13 mouse cellular contexts compared by ENCODE assay signal in the genomic region with DNA sequence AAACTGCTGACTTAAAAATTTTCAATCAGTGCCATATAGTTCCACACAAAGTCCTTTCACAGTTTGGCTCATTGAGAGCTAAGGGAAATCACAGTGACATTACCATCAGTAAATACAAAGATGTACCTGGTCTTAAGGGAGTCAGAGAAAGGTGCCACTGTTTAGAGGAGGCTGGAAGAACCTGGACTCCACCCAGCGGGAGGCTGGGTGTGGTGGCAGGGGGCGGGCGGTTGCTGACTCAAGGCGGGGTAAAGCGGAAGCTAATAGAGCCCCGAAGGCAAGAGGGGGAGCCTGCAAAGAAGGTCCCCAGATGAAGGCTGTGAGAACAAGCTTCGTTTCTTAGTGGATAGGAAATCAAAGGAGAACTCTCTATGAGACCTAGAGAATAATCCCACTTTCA.
DNase-seq lines count a peak whose midpoint lies in the region; ATAC-seq and TF ChIP-seq lines count a peak whose summit lies in the region.
"Had no signal": no experiment of that assay in that cellular context is flagged by ENCODE, and none has a peak within 500 bp of the region (broad histone marks: within the 10 kb centered on the region; RNA-seq: fewer than 3 reads in every experiment).

No protein-coding gene starts in this region.

- H3K27me3 ChIP-seq in kidney, embryonic 15.5 days = no peaks in the 10 kb centered on the region
- H3K27me3 ChIP-seq in CH12.LX (replicated peaks) = no peaks in the 10 kb centered on the region
- no peaks in the 10 kb centered on the region for H3K27me3 ChIP-seq in embryonic facial prominence, embryonic 12.5 days
- H3K27me3 ChIP-seq in intestine, embryonic 16.5 days (replicated peaks; ENCODE audit: control insufficient read depth, insufficient read depth, low read length) = no peaks in the 10 kb centered on the region
- H3K27me3 ChIP-seq: Patski had no signal

- WGBS in kidney, embryonic 15.5 days = 54% methylated on average over 7 of the region's 7 CpGs
- WGBS in embryonic facial prominence, embryonic 12.5 days = 25% methylated on average over 7 of the region's 7 CpGs
- WGBS in intestine, embryonic 16.5 days = 55% methylated on average over 7 of the region's 7 CpGs

- no peak for TF ChIP-seq RAD21 in CH12.LX (IDR thresholded peaks at IDR 0.05; ENCODE audit: low read depth, low read length)

- H3K4me3 ChIP-seq in kidney, embryonic 15.5 days (replicated peaks) = 0 out of 2 replicates have a peak overlapping the region, but pooled peaks have one; percentile 9
- H3K4me3 ChIP-seq in CH12.LX (replicated peaks in 1 of 3; ENCODE audit: low read depth in 2 of 3, low read length in 2 of 3, poor library complexity in 1 of 3) = peak overlapping the region in 1 of 3 experiments; percentile 17
- H3K4me3 ChIP-seq in embryonic facial prominence, embryonic 12.5 days = no peak overlapping the region
- H3K4me3 ChIP-seq in intestine, embryonic 16.5 days (ENCODE audit: low read length) = 0 out of 2 replicates have a peak overlapping the region, but pooled peaks have one; percentile 15

- dilution Hi-C loops in CH12.LX (cut with MboI; ENCODE audit: extremely low pct_ligation_motif_present, extremely low pct_unique_long_range_greater_than_20kb, low sequenced_read_pairs) = no loop called here

- peaks cover 17% of the 10 kb centered on the region for H3K4me1 ChIP-seq in kidney, embryonic 15.5 days
- H3K4me1 ChIP-seq in CH12.LX (ENCODE audit: control insufficient read depth in 1 of 2, insufficient read depth in 2 of 2) = no peaks in the 10 kb centered on the region
- peaks cover 8% of the 10 kb centered on the region; the same call in 1 of the 2 replicates for H3K4me1 ChIP-seq in embryonic facial prominence, embryonic 12.5 days
- H3K4me1 ChIP-seq in intestine, embryonic 16.5 days (ENCODE audit: control insufficient read depth, insufficient read depth, low read length) = no peaks in the 10 kb centered on the region

- in situ Hi-C loops in CH12.LX (cut with MboI; ENCODE audit: low pct_ligation_motif_present, low pct_unique_long_range_greater_than_20kb, low sequenced_read_pairs) = no loop called here

- ATAC-seq in kidney, embryonic 15.5 days (replicated peaks; ENCODE audit: low FRiP score) = no peak
- no peak for ATAC-seq in embryonic facial prominence, embryonic 12.5 days (ENCODE audit: insufficient number of reproducible peaks, insufficient read depth, low FRiP score, low TSS enrichment)
- ATAC-seq in intestine, embryonic 16.5 days = no peak
- no peak for ATAC-seq in CD4-positive, CD25-positive, alpha-beta regulatory T cell, adult 4 months
- ATAC-seq: inflammation-experienced regulatory T-cells, adult 6 months; Patski had no signal

- no peaks in the 10 kb centered on the region for H3K79me2 ChIP-seq in CH12.LX (replicated peaks; ENCODE audit: control insufficient read depth, extremely low read depth, insufficient read depth, poor library complexity, severe bottlenecking)

- no peak overlapping the region for H3K9ac ChIP-seq in kidney, embryonic 15.5 days
- peak overlapping the region; percentile 53; the same call in 1 of the 2 replicates for H3K9ac ChIP-seq in CH12.LX (ENCODE audit: insufficient read depth, low read depth)
- H3K9ac ChIP-seq in embryonic facial prominence, embryonic 12.5 days = no peak overlapping the region
- no peak overlapping the region for H3K9ac ChIP-seq in intestine, embryonic 16.5 days (ENCODE audit: low read depth, low read length)
- H3K9ac ChIP-seq: liver, embryonic 14.5 days had no signal

- TF ChIP-seq POLR2A in CH12.LX (IDR thresholded peaks at IDR 0.05; ENCODE audit: low read depth, low read length) = peak; percentile 43; the same call in 1 of the 2 replicates

- no peak for TF ChIP-seq CTCF in CH12.LX (conservative IDR thresholded peaks at IDR 0.05 in 1 of 2, IDR thresholded peaks at IDR 0.05 in 1 of 2; ENCODE audit: low read depth in 2 of 2, low read length in 2 of 2)

- DNase-seq in kidney, postnatal 36 days = no peak
- DNase-seq in CH12.LX (ENCODE audit: extremely low read depth) = no peak
- DNase-seq in ovary, postnatal 14 days (ENCODE audit: low spot score) = no peak
- no peak for DNase-seq in spleen, postnatal 14 days (ENCODE audit: low spot score in 2 of 2)
- DNase-seq: cerebellum, adult 9-10 months; right cerebral cortex, postnatal 4 days had no signal

- TF ChIP-seq EP300 in CH12.LX (IDR thresholded peaks at IDR 0.05; ENCODE audit: low read length) = no peak

- no peaks in the 10 kb centered on the region for H3K9me3 ChIP-seq in kidney, embryonic 15.5 days (replicated peaks)
- no peaks in the 10 kb centered on the region for H3K9me3 ChIP-seq in CH12.LX (replicated peaks; ENCODE audit: low read length)
- H3K9me3 ChIP-seq in embryonic facial prominence, embryonic 12.5 days = no peaks in the 10 kb centered on the region
- no peaks in the 10 kb centered on the region for H3K9me3 ChIP-seq in intestine, embryonic 16.5 days (ENCODE audit: control insufficient read depth, low read length)

- no peaks in the 10 kb centered on the region for H3K36me3 ChIP-seq in kidney, embryonic 15.5 days
- no peaks in the 10 kb centered on the region for H3K36me3 ChIP-seq in CH12.LX (replicated peaks in 1 of 2; ENCODE audit: control insufficient read depth in 1 of 2, insufficient read depth in 1 of 2, low read length in 1 of 2)
- no peaks in the 10 kb centered on the region for H3K36me3 ChIP-seq in embryonic facial prominence, embryonic 12.5 days
- H3K36me3 ChIP-seq in intestine, embryonic 16.5 days (ENCODE audit: control insufficient read depth, insufficient read depth, low read length) = no peaks in the 10 kb centered on the region

- peak overlapping the region; percentile 33 for H3K4me2 ChIP-seq in kidney, embryonic 15.5 days
- 0 out of 2 replicates have a peak overlapping the region, but pooled peaks have one; percentile 16 for H3K4me2 ChIP-seq in CH12.LX (ENCODE audit: insufficient read depth, low read depth, poor library complexity, severe bottlenecking)
- H3K4me2 ChIP-seq in embryonic facial prominence, embryonic 12.5 days (replicated peaks) = peak overlapping the region; percentile 23; the same call in 1 of the 2 replicates
- peak overlapping the region; percentile 30; the same call in 1 of the 2 replicates for H3K4me2 ChIP-seq in intestine, embryonic 16.5 days (ENCODE audit: low read depth, low read length)

- H3K27ac ChIP-seq in kidney, embryonic 15.5 days = no peak overlapping the region
- no peak overlapping the region for H3K27ac ChIP-seq in CH12.LX (ENCODE audit: insufficient read depth, low read depth)
- H3K27ac ChIP-seq in embryonic facial prominence, embryonic 12.5 days = no peak overlapping the region
- H3K27ac ChIP-seq in intestine, embryonic 16.5 days (ENCODE audit: low read length) = no peak overlapping the region
- H3K27ac ChIP-seq: liver, embryonic 14.5 days had no signal

TF ChIP-seq in CH12.LX, 34 proteins besides CTCF, POLR2A, EP300 and RAD21:
- no peak for TF ChIP-seq ELF1 (IDR thresholded peaks at IDR 0.05; ENCODE audit: low read depth, low read length)
- no peak for TF ChIP-seq ZMIZ1 (IDR thresholded peaks at IDR 0.05; ENCODE audit: low read depth, low read length)
- TF ChIP-seq SIN3A (IDR thresholded peaks at IDR 0.05; ENCODE audit: low read length) = no peak
- TF ChIP-seq ZKSCAN1 (IDR thresholded peaks at IDR 0.05; ENCODE audit: borderline replicate concordance, low read depth, low read length) = no peak
- TF ChIP-seq KAT2A (IDR thresholded peaks at IDR 0.05; ENCODE audit: insufficient replicate concordance, low read length) = no peak
- TF ChIP-seq MAX (IDR thresholded peaks at IDR 0.05; ENCODE audit: low read length) = no peak
